Mouse (Mus musculus): ENCODE results near the gene Fam196a. TPM values are rescaled to one million over a fixed set of nuclear protein-coding genes. Genes with fewer than 3 reads are reported as not detected.

The Fam196a gene
- total RNA-seq (2021) (1 to 10 TPM; 3.8 to 4.2 TPM), polyA plus RNA-seq (2012; rRNA removed) (2.3 and 2.6 TPM in 2 replicates)
- long read RNA-seq, partial matches to known transcripts, result 0 of 1 reads
- long read RNA-seq, other reads (novel, unspliced or antisense), result 0 of 1 reads

- DNase-seq, result peak; percentile 75
These were observed at the start of gene Fam196a for GRCm38 (mm10) chr7:134937927-134938609. Gene Fam196a, minus strand, starts transcription at chr7:134938430.

DNA sequence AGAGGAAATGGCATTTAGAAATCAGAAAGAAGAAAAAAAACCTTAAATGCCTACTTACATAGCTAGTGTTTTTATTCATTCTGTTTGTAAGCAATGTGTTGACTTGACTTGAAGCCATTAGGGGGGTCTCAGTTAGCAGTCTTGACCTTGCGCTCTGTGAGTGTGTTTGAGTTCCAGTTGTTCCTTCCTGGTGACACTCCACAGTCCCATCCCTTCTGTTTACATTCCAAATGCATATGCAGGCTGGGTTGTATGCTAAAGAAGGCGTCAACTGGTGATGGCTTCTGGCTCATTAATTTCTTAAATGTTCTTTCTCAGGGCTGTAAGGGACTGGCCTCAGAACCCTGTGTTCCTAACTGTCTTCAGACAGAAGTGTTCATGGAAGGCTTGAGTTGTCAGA is 23.4 kb upstream of the Fam196a start:
- DNase-seq, result no peak

GRCm38 (mm10) chr7:134960871-134961270 is 22.6 kb upstream of the Fam196a start:
- DNase-seq, result peak; percentile 27

- DNase-seq, result no peak
These were observed 20.9 kb upstream of the Fam196a start for GRCm38 (mm10) chr7:134959086-134959485.

DNA sequence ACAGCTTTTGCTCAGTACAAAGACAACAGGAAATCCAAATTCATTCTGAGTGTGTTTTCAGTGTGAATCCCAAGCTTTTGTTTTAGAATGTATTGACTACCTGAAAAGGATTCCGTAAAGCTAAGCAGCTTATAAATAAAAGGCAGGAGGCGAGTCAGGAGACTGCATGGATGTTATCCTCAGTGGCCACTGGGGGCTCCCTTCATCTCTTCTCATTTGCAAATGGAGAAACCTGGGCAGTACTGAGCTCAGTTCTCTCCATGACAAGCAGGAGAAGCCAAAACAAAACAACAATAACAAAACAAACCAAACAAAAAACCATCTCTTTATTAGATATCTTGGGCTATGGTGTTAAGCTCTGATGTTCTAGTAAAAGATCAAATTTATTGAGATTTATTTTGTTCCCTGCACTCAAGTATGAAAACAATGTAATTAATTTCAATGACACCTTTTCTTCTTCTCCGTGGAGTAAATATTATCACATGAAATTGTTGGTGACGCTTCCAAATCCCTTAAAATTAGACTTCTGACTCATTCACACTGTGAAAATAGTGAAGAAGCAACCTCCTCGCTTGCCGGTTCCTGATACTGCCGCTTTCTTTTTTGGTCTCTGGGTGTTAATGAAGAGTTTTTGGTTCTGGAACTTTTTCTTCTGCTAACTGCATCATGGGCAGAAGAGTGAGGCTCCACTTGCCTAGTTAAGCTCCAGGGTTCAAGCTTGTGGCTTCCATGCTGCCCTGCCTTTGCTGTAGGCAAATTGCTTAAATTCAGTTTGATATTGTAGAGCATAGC is 7.9 kb upstream of the Fam196a start:
- DNase-seq, result no peak

- peak; percentile 74 for DNase-seq
These were observed 5.5 kb upstream of the Fam196a start for GRCm38 (mm10) chr7:134943701-134944100.

GRCm38 (mm10) chr7:134943063-134943462 is 4.8 kb upstream of the Fam196a start:
- no peak for DNase-seq

DNA sequence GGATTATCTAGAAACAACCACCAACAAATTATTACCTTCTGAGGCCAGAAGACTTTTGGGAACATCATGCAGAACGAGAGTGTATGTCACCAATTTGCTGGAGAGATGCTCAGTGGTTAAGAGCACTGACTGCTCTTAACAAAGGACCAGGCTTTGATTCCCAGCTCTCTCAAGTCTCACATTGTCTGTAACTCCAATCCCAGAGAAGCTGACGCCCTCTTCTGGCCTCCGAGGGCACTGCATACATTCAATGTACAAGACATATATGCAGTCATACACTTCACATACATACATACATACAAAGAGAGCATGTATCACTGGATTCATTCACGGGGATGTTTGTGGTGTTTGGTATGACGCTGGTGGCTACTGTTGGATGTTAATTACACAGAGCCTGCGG is 3.7 kb upstream of the Fam196a start:
- no peak for DNase-seq

GRCm38 (mm10) chr7:134937471-134937926 is 731 bp downstream of the Fam196a start:
- DNase-seq, result peak; percentile 39

GRCm38 (mm10) chr7:134931886-134932285 is 6.3 kb downstream of the Fam196a start:
- DNase-seq, result no peak

- DNase-seq, result no peak
These were observed 36.2 kb downstream of the Fam196a start for GRCm38 (mm10) chr7:134901992-134902391.

DNA sequence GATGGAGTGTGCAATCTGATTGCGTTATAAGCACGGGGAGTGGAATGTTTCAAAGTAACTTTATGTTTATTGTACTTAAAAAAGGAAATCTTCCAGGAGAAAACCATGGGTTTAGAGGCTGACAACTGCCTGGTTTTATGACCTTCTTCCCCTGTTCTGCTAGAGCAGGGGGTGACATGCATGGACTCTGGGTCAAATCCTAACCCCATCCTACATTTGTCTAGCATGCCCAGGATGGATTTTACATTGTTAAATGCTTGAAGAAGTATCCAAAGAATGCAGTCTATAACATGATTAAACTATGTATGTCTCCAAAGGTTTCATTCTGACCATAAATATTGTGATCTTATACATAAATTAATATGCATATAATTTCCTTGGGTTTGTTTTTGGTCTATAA is 38.8 kb downstream of the Fam196a start:
- DNase-seq, result no peak

GRCm38 (mm10) chr7:134894604-134895003 is 43.6 kb downstream of the Fam196a start:
- no peak for DNase-seq

DNA sequence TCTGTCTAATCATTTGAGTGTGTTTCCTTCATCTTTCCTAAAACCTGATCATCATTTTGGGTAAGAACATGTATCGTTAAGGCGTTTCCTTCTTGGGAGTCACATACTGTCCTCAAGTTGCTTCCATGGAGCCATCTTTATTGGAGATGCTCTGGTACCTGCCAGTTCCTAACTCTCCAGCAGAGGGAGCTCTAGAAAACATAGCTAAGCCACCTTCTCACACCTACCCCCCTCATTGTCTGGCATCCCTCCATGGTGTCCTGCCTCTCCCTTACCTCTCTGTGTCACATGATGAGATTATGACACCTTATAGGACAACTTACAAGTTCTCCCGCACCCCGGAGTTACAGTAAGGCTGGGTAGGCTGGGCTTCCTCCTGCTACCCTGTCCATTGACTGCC is 45.3 kb downstream of the Fam196a start:
- DNase-seq, result peak; percentile 50

- DNase-seq, result no peak
These were observed 45.8 kb downstream of the Fam196a start for GRCm38 (mm10) chr7:134892449-134892871.

DNA sequence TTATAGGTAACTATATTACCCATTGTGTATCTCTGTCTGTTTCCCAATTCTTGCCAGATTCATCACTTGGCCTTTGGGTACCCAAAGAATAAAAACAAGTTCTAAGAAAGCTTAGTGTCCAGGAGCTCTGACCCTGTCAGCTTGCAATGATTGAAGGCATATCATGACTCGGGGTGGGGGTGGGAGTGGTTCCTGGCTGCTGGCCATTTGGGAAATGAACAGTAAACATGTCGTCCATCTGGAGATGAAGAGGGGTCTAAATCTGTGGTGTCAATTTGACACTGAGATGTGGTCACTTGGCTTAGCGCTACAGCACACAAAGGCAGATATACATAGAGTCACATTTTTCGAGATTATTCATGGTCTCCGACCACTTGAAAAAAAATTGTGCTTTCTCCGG is 54.7 kb downstream of the Fam196a start:
- DNase-seq, result no peak

DNA sequence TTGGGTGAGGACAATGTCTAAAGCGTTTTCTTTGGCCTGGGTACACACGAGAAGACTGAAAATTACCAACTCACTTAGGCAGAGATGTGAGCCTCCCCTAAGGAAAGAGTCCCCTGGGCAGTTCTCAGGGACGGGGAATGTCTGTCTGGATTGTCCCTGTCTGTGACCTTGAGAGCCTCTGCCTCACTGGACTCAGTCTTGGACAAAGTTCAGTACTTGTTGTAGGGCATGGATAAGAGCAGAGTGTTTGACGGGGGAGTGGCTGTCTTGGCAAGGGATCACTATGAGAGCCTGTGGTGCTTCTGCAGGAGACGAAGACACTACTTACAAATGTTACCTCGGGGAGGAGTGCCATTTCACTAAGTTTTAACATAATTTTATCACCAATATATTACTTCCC is 57.8 kb downstream of the Fam196a start:
- peak; percentile 61 for DNase-seq

GRCm38 (mm10) chr7:134878985-134879384 is 59.2 kb downstream of the Fam196a start:
- DNase-seq, result no peak

- DNase-seq, result no peak
These were observed 65.2 kb downstream of the Fam196a start for GRCm38 (mm10) chr7:134872981-134873380.

- no peak for DNase-seq
These were observed 65.7 kb downstream of the Fam196a start for GRCm38 (mm10) chr7:134872511-134872910.

DNA sequence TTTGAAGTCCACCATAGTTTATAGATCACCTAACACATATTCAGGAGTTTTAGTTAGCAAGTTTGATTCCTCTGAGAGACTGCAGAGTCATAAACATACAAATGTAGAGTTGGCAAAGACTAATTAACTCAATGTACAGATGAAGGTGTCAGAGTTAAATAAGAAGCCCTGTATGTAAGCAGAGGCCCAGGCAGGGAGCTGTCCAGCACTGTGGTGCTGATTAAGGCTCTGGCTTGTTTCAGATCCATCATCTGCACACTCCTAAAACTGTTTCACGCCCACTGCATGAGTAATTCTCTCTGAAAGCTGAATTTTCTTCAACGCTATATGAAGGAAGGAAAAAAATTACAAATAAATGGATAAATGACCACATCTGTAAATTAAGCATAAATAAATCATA is 74.1 kb downstream of the Fam196a start:
- DNase-seq, result peak; percentile 32

DNA sequence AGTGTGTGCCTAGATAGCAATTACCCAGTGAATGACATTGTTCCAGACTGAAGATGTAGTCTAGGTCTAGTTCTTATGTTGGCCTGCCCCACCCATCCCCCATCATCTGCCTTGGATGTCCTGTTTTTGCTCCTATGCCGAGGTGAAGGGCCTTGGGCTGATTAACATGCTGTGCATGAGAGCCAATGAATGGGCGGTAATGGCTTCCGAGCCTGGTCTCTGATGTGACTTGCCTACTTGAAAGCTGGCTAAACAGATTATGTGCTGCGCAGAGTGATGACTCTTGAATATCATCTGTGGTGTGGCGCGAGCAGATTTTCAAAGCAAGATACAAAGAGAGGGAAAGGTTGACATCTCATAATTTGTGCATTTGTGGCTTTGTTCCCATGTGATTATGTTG is 76.2 kb downstream of the Fam196a start:
- no peak for DNase-seq

DNA sequence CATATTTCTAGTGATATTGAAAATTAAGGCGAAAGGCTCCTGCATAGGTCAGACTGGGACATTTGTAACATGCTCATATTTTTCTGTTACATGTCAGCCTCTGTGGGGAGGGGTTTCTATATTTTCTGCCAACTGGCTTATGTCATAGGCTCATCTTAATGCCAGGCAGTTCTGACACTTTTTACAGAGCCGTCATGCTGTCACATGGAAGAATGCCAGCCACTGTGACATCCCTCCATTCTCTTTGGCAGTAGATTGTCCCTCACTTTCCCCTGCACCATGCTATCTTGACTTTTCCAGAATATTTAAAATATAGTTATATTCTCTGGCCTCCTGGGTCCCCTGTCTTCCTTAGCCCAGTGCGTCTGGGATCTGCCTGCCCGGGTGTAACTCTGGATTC is 95.5 kb downstream of the Fam196a start:
- DNase-seq, result no peak
